Mouse (Mus musculus): Measurements from ENCODE around the gene Cryba4.

DNA sequence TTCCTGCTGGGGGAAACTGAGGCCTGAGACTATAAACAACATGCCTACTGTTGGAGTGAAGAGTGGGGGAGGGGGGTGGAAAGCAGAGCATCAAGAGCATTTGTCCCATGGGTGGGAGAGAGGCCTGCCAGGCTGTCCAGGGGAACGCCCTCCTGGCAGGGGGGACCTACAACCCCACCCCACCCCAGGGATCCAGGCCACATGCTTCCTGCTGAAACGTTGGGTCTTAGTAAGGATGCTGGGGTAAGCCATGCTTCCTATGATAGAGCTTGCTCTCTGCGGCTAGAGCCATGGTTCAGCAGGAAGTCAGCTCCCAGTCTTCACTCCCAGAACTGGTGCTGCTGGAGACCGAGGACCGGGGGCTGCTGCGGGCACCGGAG is 31.9 kb upstream of the Cryba4 start:
- TF ChIP-seq MAX (IDR thresholded peaks at IDR 0.05; ENCODE audit: low read depth) (no peak), CEBPB (IDR thresholded peaks at IDR 0.05; ENCODE audit: insufficient read depth, poor library complexity, severe bottlenecking) (no peak), POLR2A (IDR thresholded peaks at IDR 0.05; ENCODE audit: insufficient read length, low read depth) (no peak), MYOG (IDR thresholded peaks at IDR 0.05; ENCODE audit: control insufficient read depth in 1 of 3, insufficient read depth in 1 of 3, insufficient read length in 2 of 3, low read depth in 2 of 3) (no peak), USF1 (IDR thresholded peaks at IDR 0.05; ENCODE audit: low read depth) (no peak), E2F4 (IDR thresholded peaks at IDR 0.05; ENCODE audit: insufficient read depth) (no peak)
